Mouse (Mus musculus): ENCODE data around the gene 1700014D04Rik. TPM values are rescaled to one million over a fixed set of nuclear protein-coding genes. Genes with fewer than 3 reads are reported as not detected.
"Not testable (repeated sequence)": the region's sequence is repeated elsewhere in the genome, so short reads cannot be mapped to it uniquely, and the experiment has no call there.

The 1700014D04Rik gene
- total RNA-seq, 2 experiments from 2014 or later = not detected

- no peak for DNase-seq (ENCODE audit: low spot score in 2 of 2)
Measured at GRCm38 (mm10) chr13:59738455-59738854, 8.1 kb downstream of the 1700014D04Rik start.

GRCm38 (mm10) chr13:59735190-59735589 lies 11.4 kb downstream of the 1700014D04Rik start:
- no peak for DNase-seq (ENCODE audit: low spot score in 2 of 2)

- DNase-seq (ENCODE audit: low spot score in 2 of 2) = not testable (repeated sequence)
Measured at GRCm38 (mm10) chr13:59734347-59734746, 12.2 kb downstream of the 1700014D04Rik start.

DNA sequence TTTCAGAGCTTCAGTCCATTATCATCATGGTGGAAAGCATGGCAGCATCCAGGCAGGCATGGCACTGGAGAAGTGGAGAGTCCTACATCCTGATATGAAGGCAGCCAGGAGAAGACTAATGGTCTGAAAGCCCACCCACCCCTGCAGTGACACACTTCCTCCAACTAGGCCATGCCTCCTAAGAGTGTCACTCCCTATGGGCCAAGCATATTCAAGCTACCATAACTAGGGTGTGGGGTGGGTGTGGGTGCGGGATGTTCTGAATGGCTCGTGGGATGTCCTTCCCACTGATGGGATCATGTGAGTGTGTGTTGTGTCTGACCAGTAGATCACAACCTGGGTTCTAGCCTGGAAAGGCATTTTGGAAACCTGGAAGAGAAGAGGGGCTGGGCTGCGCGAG lies 12.6 kb downstream of the 1700014D04Rik start:
- DNase-seq (ENCODE audit: low spot score in 2 of 2) = no peak

- DNase-seq (ENCODE audit: low spot score in 2 of 2) = no peak
Measured at GRCm38 (mm10) chr13:59731652-59732051, 14.9 kb downstream of the 1700014D04Rik start, which contains the start of gene Spata31d1d. TSS of gene Spata31d1d (minus strand) at chr13:59731752.

GRCm38 (mm10) chr13:59728378-59729093 lies 18.0 kb downstream of the 1700014D04Rik start:
- peak; percentile 61 to 81 for DNase-seq (ENCODE audit: low spot score in 2 of 2)

DNA sequence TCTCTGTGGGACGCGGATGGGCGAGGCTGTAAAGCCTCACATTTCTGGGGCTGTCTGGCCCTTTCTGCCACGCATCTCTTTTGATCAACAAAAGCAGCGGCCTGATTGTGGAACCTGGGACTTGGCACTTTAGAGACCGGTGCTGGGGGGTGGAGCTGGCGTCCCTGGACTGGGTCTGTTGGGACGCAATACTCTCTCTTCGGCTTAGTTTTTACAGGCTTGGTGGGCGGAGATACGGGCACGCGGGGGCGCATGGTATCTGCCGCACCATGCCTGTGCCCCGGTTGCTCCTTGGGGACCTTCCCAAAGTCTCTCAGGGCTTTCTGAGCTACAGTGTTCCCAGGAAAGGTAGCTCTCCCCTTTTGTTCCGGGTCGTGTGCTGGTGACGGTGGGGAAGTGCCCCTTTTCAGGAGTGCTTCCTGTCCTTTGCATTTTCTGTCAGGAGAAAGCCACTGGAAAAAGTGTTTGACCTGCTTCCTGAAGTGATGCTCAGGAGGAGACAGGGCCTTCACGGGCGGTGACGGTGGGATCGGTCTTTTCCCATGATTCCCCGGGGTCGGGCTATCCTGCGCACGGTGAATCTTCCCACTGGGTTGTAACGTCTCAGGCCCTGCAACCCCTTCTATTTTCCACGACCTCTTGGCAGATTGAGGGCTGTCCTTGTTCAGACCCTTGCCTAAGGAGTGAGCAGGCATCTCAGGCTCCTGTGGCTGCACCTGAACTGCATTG lies 20.2 kb downstream of the 1700014D04Rik start:
- DNase-seq (ENCODE audit: low spot score in 2 of 2) = no peak

DNA sequence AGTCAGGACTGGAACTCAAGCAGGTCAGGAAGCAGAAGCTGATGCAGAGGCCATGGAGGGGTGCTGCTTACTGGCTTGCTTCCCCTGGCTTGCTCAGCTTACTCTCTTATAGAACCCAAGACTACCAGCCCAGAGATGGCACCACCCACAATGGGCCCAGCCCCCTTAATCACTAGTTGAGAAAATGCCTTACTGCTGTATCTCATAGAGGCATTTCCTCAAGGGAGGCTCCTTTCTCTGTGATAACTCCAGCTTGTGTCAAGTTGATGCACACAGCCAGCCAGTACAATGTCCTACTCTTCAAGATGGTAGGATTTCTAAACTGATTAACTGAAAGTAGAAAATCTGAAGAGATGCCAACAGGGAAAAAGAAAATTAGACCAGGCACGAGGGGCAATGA lies 24.5 kb downstream of the 1700014D04Rik start:
- not testable (repeated sequence) for DNase-seq (ENCODE audit: low spot score in 2 of 2)

DNA sequence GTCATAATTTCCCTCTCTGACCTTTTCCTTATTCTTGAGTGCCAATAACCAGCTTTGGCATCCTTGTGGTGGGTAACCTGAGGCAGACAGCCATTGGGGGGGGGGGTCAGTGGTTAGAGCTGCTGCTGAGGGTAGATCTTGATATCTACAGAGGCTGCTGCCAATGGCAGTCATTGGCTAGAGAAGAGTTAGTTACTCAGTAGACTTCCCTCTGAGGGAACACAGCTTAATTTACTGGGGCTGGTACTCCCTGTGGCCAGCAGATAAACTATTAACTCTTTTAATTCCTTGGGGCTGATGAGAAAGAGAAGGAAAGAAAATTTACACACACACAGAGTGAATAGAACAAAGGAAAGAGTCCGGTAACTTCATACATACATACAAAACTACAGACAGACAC lies 27.1 kb downstream of the 1700014D04Rik start:
- no peak for DNase-seq (ENCODE audit: low spot score in 2 of 2)

DNA sequence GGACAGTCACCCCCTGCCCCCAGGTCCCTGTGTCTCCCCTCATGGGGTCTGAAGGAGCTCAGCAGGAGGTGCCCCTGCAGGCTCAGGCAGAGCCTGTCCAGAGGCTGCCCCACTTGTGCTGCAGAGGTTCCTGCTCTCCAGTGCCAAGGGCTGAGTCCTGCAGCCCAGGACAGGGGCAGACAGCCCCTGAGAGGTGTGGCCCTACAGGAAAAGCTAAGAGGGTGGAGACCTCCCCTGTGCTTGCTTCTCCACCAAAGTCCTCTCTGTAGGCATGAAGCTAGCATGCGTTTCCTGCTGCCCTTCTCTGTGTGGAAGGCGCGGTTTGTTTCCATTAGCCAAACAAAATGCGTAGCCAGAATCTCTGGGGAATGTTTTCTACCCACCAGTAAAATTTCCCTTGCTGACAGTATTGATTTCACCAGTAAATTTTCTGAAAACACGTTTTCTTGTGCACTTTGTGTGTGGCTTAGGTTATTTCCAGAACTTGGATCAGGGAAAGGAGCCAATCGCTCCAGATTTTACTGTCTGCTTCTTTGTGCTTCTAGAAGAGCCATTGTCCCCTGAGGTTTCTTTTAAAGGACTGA lies 27.6 kb downstream of the 1700014D04Rik start:
- DNase-seq (ENCODE audit: low spot score in 2 of 2) = not testable (repeated sequence)

- no peak for DNase-seq (ENCODE audit: low spot score in 2 of 2)
Measured at GRCm38 (mm10) chr13:59713710-59714109, 32.8 kb downstream of the 1700014D04Rik start.

GRCm38 (mm10) chr13:59711984-59712383 lies 34.6 kb downstream of the 1700014D04Rik start, which contains the start of gene Spata31d1b:
TSS of gene Spata31d1b (plus strand) at chr13:59712284.
- not testable (repeated sequence) for DNase-seq (ENCODE audit: low spot score in 2 of 2)

DNA sequence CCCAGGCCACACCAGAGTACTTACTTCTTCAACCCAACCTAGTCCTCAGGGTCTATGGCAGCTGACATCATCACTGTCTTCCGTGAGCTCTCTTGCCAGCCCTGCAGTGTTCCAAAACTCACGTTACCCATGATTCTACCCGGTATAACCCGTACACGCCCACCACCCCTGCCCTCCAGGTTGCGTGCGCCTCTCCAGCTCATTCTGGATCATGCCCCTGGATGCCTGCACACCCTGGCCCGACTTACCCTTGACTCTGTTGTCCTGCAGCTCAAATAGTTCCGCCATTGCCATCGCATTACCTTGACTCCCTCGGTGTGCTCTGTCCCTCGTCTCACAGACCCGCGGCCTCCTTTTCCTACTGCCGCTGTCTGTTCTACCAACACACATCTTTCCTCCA lies 36.3 kb downstream of the 1700014D04Rik start, which contains the start of gene Spata31d1a:
TSS of gene Spata31d1a (minus strand) at position 101 of the 400 bp plus-strand sequence.
- DNase-seq (ENCODE audit: low spot score in 2 of 2) = no peak

DNA sequence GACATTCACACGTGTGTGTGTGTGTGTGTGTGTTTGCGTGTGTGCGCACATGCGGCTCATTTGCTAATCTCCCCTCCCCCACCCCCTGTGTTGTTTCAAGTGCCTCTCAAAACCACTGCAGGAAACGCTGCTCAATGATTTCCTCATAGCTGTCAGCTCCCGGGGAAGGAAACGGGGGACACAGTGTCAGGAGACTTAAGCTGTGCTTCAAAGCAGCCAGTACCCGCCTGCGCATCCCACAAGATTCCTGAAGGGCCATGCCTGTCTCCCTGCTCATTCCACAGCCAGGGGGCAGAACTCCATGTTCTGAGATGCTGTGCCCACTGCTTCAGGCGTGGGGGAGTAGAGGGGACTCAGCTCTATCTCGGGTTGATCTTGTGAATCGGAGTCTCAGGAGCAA lies 42.0 kb downstream of the 1700014D04Rik start:
- DNase-seq (ENCODE audit: low spot score in 2 of 2) = no peak

GRCm38 (mm10) chr13:59703514-59703913 lies 43.0 kb downstream of the 1700014D04Rik start:
- DNase-seq (ENCODE audit: low spot score in 2 of 2) = no peak

GRCm38 (mm10) chr13:59700137-59700536 lies 46.4 kb downstream of the 1700014D04Rik start:
- DNase-seq (ENCODE audit: low spot score in 2 of 2) = not testable (repeated sequence)

GRCm38 (mm10) chr13:59699131-59699530 lies 47.4 kb downstream of the 1700014D04Rik start:
- no peak for DNase-seq (ENCODE audit: low spot score in 2 of 2)

- DNase-seq (ENCODE audit: low spot score in 2 of 2) = no peak
Measured at GRCm38 (mm10) chr13:59695781-59696180, 50.8 kb downstream of the 1700014D04Rik start.

DNA sequence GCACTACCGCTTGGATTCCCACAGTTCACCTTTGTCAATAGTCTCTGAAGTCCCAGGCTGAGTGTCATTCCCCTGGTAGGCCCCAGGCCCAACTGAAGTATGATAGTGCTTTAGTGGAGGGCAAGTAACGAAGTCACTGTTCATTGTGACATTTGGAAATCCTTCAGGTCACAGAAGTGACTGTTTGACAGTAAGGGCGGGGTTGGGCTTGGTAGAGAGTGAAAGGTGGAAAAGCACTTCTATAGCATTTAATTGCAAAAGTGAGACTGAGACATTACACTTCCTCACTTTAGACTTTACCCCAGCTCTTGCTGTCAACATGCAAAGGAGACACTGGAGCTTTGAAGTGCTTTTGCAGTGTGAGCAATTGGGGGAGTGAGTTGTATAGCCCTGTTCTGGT lies 52.5 kb downstream of the 1700014D04Rik start, which contains the start of gene 4921517D22Rik:
TSS of gene 4921517D22Rik (minus strand) at position 101 of the 400 bp plus-strand sequence.
- DNase-seq (ENCODE audit: low spot score in 2 of 2) = no peak

- no peak for DNase-seq (ENCODE audit: low spot score in 2 of 2)
Measured at GRCm38 (mm10) chr13:59691478-59691877, 55.1 kb downstream of the 1700014D04Rik start.

Data from gastrocnemius, postnatal 4 days (tissue).